Mouse (Mus musculus): ENCODE results near the gene Samd7.

Samd7 gene

GRCm38 (mm10) chr3:30764877-30765276, 18.8 kb downstream of the Samd7 start:
- CTCF ChIA-PET, result no interaction called here

- CTCF ChIA-PET, result no interaction called here
Measured at GRCm38 (mm10) chr3:30765311-30766027, 19.4 kb downstream of the Samd7 start.

- CTCF ChIA-PET, result no interaction called here
Measured at GRCm38 (mm10) chr3:30766177-30766576, 20.1 kb downstream of the Samd7 start.

- CTCF ChIA-PET, result no interaction called here
Measured at GRCm38 (mm10) chr3:30767271-30767670, 21.2 kb downstream of the Samd7 start.

- CTCF ChIA-PET, result interaction anchor here (0.6 to 0.9 kb wide), 3 partner anchors 10 to 1924 kb away, joined by 6 to 14 read pairs (median 6); no protein-coding TSS in a partner anchor
Measured at GRCm38 (mm10) chr3:30769755-30770515, 23.8 kb downstream of the Samd7 start.

GRCm38 (mm10) chr3:30771560-30771959, 25.5 kb downstream of the Samd7 start:
- CTCF ChIA-PET, result no interaction called here

- CTCF ChIA-PET, result no interaction called here
Measured at GRCm38 (mm10) chr3:30772631-30773030, 26.5 kb downstream of the Samd7 start.

- CTCF ChIA-PET, result no interaction called here
Measured at GRCm38 (mm10) chr3:30774677-30775076, 28.6 kb downstream of the Samd7 start.

- CTCF ChIA-PET, result no interaction called here
Measured at GRCm38 (mm10) chr3:30777984-30778383, 31.9 kb downstream of the Samd7 start.

- CTCF ChIA-PET, result no interaction called here
Measured at GRCm38 (mm10) chr3:30788531-30788930, 42.4 kb downstream of the Samd7 start.

GRCm38 (mm10) chr3:30792737-30793402, 46.8 kb downstream of the Samd7 start, which contains the start of gene Sec62:
Sec62 (plus strand) TSS chr3:30792875.
- CTCF ChIA-PET, result interaction anchor here (0.6 kb wide), 1 partner anchor 199 kb away, joined by 14 read pairs; no protein-coding TSS in a partner anchor

- CTCF ChIA-PET, result interaction anchor here (1.0 kb wide), 1 partner anchor 191 kb away, joined by 3 read pairs; no protein-coding TSS in a partner anchor
Measured at GRCm38 (mm10) chr3:30793403-30794221, 47.5 kb downstream of the Samd7 start.

GRCm38 (mm10) chr3:30802171-30802570, 56.1 kb downstream of the Samd7 start:
- CTCF ChIA-PET, result no interaction called here

GRCm38 (mm10) chr3:30812881-30813280, 66.8 kb downstream of the Samd7 start:
- CTCF ChIA-PET, result no interaction called here
